Mouse (Mus musculus) neural tube, embryonic 13.5 days (tissue): ENCODE results near the gene Hist2h4. TPM values are rescaled to one million over a fixed set of nuclear protein-coding genes. Genes with fewer than 3 reads are reported as not detected.

Experiments used
- ATAC-seq: fragments of 200-750 bp; cut with Nextera tagmentation; 2 replicates; pipeline ENCODE4 v1.8.0; 2017; ENCODE audit warnings: low read depth, mild to moderate bottlenecking, moderate TSS enrichment, moderate library complexity
- H3K27ac ChIP-seq: fragments of 300-500 bp; sonication (generic); replicated peaks from 2 replicates; pipeline ENCODE4 v1.5.1; 2015; ENCODE audit warnings: moderate library complexity, mild to moderate bottlenecking, inconsistent platforms
- H3K27me3 ChIP-seq: fragments of 300-500 bp; sonication (generic); 2 replicates; pipeline ENCODE4 v1.6.1; 2015; ENCODE audit warnings: mild to moderate bottlenecking, inconsistent platforms
- H3K36me3 ChIP-seq: fragments of 300-500 bp; sonication (generic); 2 replicates; pipeline ENCODE4 v1.6.1; 2015; ENCODE audit warnings: mild to moderate bottlenecking, inconsistent platforms
- H3K4me1 ChIP-seq: fragments of 300-500 bp; sonication (generic); replicated peaks from 2 replicates; pipeline ENCODE4 v1.6.1; 2015; ENCODE audit warnings: inconsistent platforms
- H3K4me2 ChIP-seq: fragments of 300-500 bp; sonication (generic); 2 replicates; pipeline ENCODE4 v1.6.1; 2015; ENCODE audit warnings: inconsistent platforms, mild to moderate bottlenecking, moderate library complexity
- H3K4me3 ChIP-seq: fragments of 300-500 bp; sonication (generic); 2 replicates; pipeline ENCODE4 v1.5.1; 2015; ENCODE audit warnings: mild to moderate bottlenecking, inconsistent platforms
- H3K9ac ChIP-seq: fragments of 300-500 bp; sonication (generic); 2 replicates; pipeline ENCODE4 v1.6.1; 2015; ENCODE audit warnings: moderate library complexity, mild to moderate bottlenecking, inconsistent platforms
- H3K9me3 ChIP-seq: fragments of 300-500 bp; sonication (generic); 2 replicates; pipeline ENCODE4 v1.6.1; 2016; ENCODE audit warnings: inconsistent platforms
- WGBS: fragments of 180-500 bp; shearing (Covaris S2); methylation state at CpG from one replicate; pipeline ENCODE4 v1.1.7; 2015; 5-methylcytosine and 5-hydroxymethylcytosine counted together
- polyA plus RNA-seq: library from polyadenylated mRNA; unstranded; fragments of >200 nt; fragmentation: Nextera tagmentation; extraction: Ambion mirVana; gene quantifications from 2 replicates; pipeline ENCODE4 v1.2.1, GENCODE M21; 2015

Hist2h4 gene
- polyA plus RNA-seq, 1 experiment from 2014 or later: 3.5 TPM

GRCm38 (mm10) chr3:96267541-96267940 is 4.4 kb upstream of the Hist2h4 start:
- Histone ChIP-seq H3K4me3 (no peak overlapping the region), H3K4me2 (peak overlapping the region; percentile 89), H3K9me3 (no peaks in the 10 kb centered on the region), H3K4me1 (peaks cover 23% of the 10 kb centered on the region), H3K27ac (peak overlapping the region; percentile 88), H3K36me3 (no peaks in the 10 kb centered on the region), H3K27me3 (no peaks in the 10 kb centered on the region), H3K9ac (0 out of 2 replicates have a peak overlapping the region, but pooled peaks have one; percentile 32)
- 77% methylated on average over 4 of the region's 4 CpGs for WGBS
- ATAC-seq: no peak

DNA sequence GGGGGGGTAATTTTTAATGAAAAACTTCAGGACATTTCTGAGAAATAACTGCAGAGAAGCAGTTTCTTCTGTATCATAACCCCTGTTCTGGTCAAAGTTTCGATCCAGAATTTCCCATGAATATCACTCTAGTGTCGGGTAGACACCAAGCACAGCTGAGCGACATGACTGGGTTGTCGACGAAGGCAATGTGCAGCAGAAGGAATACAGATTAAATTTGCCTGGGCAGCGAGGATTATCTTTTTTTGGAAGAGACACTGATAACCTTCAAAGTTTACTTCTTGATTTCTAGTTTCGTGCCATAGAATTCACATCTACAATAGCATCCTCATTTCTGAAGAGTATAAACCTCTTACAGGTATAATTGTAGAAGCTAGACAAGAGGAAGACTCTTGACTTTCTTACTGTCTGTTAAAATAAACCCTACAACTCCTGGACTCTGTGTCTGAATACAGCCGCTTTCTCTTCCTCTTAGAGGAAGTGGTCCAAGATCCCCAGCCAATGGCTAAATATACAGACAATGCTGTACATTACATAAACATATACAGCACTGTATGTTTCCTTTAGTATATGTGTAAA is 3.1 kb upstream of the Hist2h4 start:
- Histone ChIP-seq H3K27me3 (no peaks in the 10 kb centered on the region), H3K4me2 (no peak overlapping the region), H3K27ac (no peak overlapping the region), H3K4me3 (no peak overlapping the region), H3K36me3 (no peaks in the 10 kb centered on the region), H3K4me1 (peaks cover 37% of the 10 kb centered on the region), H3K9ac (no peak overlapping the region), H3K9me3 (no peaks in the 10 kb centered on the region)
- no peak for ATAC-seq
- WGBS: 92% methylated on average over 8 of the region's 8 CpGs

- peak overlapping the region; percentile 98 for H3K27ac ChIP-seq
- no peaks in the 10 kb centered on the region for H3K27me3 ChIP-seq
- no peaks in the 10 kb centered on the region for H3K9me3 ChIP-seq
- peak overlapping the region; percentile 83 for H3K4me2 ChIP-seq
- WGBS: 68% methylated on average over 7 of the region's 7 CpGs
- no peak overlapping the region for H3K4me3 ChIP-seq
- H3K9ac ChIP-seq: peak overlapping the region; percentile 90
- ATAC-seq: no peak
- H3K36me3 ChIP-seq: no peaks in the 10 kb centered on the region
- peaks cover 38% of the 10 kb centered on the region for H3K4me1 ChIP-seq
Observed at GRCm38 (mm10) chr3:96264404-96264949, 1.4 kb upstream of the Hist2h4 start.

DNA sequence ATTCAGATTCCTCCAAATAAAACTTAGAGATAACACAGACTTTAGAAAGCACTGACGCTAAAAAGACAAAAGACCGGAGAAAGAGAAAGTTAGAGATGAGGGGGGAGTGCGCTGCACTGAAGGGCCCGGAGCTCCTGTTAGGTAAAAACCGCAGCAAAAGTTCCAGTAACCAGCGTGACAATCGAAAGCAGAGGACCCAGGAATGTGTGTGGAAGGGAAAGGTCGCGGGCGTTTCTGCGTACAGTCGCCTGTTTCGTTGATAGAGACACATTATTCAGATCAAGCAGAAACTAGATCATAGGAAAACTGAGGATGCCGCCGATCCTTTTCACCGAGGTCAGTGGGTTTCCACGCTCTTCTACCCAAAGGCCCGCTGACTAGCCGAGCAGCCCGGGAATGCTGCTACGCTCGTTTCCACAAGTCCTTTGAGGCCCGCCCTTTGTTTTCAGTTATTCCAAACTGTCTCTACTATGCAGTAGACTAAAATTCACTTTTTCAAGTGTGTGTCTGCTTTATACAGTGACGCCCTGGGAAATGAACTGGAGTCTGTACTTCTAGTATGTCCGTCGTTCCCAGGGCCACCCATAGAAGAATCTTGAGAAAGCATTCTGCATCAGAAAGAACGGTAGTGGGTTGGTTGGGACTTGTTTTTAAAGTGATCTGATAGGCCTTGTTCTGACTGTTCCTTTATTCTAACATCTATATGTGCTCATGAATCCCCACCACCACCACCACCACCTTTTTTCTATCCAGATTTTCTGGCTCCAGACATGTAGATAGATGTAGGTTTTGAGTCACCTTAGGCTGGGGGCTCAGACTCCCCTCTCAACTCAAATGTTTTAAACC is 670 bp upstream of the Hist2h4 start:
- peak overlapping the region; percentile 90 for H3K9ac ChIP-seq
- peak; percentile 41 for ATAC-seq
- 5% methylated on average over 27 of the region's 27 CpGs for WGBS
- no peaks in the 10 kb centered on the region for H3K27me3 ChIP-seq
- peak overlapping the region; percentile 83 for H3K4me2 ChIP-seq
- H3K4me1 ChIP-seq: peaks cover 38% of the 10 kb centered on the region
- H3K27ac ChIP-seq: peak overlapping the region; percentile 98
- no peaks in the 10 kb centered on the region for H3K9me3 ChIP-seq
- H3K36me3 ChIP-seq: no peaks in the 10 kb centered on the region
- peak overlapping the region; percentile 61 for H3K4me3 ChIP-seq

DNA sequence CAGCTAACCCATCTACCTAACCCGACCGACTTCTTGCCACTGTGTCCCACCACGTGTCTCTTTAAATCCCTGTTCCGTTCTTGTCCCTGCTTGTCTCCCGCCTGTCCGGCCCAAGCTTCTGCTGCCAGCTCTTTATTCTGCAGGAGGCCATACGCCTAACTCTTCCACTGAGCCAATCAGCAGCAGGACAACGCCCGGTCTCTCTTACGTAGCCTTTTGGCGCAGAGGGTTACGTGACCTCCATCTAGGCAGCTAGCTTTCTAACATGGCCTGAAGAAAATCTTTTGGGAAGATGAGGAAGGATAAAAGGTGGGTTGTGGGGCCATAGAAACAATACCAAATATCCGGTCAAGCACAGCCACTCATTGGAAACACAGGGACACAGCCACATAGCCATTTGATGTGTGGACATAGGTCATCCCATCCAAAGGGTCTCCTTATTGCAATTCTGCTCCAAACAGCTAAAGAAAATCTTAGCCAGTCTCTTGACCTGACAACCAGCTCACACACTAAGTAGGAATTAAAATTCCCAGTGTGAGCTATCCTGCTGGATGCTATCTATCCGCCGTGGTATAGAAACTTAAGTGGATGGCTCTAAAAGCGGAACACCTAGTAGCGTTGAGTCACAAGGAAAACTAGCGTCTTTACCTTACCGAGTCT is 765 bp downstream of the Hist2h4 start:
- H3K27me3 ChIP-seq: no peaks in the 10 kb centered on the region
- whole genome bisulfite sequencing: 1% methylated on average over 19 of the region's 19 CpGs
- peak; percentile 73 for ATAC-seq
- peak overlapping the region; percentile 98 for H3K27ac ChIP-seq
- no peaks in the 10 kb centered on the region for H3K36me3 ChIP-seq
- H3K9ac ChIP-seq: peak overlapping the region; percentile 90
- H3K4me3 ChIP-seq: peak overlapping the region; percentile 61
- peak overlapping the region; percentile 83 for H3K4me2 ChIP-seq
- peaks cover 30% of the 10 kb centered on the region for H3K4me1 ChIP-seq
- no peaks in the 10 kb centered on the region for H3K9me3 ChIP-seq

DNA sequence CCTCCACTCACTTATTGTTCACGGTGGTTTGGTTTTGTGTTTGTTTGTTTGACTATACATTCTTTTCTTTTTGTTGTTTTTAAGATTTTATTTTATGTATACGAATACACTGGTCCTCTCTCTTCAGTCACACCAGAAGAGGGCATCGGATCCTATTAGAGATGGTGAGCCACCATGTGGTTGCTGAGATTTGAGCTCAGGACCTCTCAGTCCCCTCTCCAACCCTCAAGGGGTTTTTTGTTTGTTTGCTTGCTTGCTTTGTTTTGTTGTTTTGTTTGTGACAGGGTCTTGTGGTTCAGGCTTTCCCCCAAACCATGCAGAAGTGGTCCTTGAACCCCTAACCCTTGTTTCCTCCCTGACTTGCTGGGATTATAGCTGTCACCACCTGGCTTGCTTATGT is 1.5 kb downstream of the Hist2h4 start:
- H3K4me3 ChIP-seq: peak overlapping the region; percentile 61
- 66% methylated on average over 3 of the region's 3 CpGs for WGBS
- peaks cover 30% of the 10 kb centered on the region for H3K4me1 ChIP-seq
- no peaks in the 10 kb centered on the region for H3K36me3 ChIP-seq
- no peak for ATAC-seq
- no peaks in the 10 kb centered on the region for H3K9me3 ChIP-seq
- peak overlapping the region; percentile 98 for H3K27ac ChIP-seq
- H3K4me2 ChIP-seq: peak overlapping the region; percentile 83
- H3K27me3 ChIP-seq: no peaks in the 10 kb centered on the region
- H3K9ac ChIP-seq: peak overlapping the region; percentile 90

- 91% methylated on average over 5 of the region's 5 CpGs for WGBS
- no peak for ATAC-seq
- Histone ChIP-seq H3K4me2 (no peak overlapping the region), H3K36me3 (no peaks in the 10 kb centered on the region), H3K4me3 (no peak overlapping the region), H3K27me3 (no peaks in the 10 kb centered on the region), H3K9me3 (no peaks in the 10 kb centered on the region), H3K9ac (no peak overlapping the region), H3K27ac (no peak overlapping the region), H3K4me1 (peaks cover 30% of the 10 kb centered on the region)
Observed at GRCm38 (mm10) chr3:96260220-96260619, 2.9 kb downstream of the Hist2h4 start.

GRCm38 (mm10) chr3:96257190-96257589 is 5.9 kb downstream of the Hist2h4 start:
- Histone ChIP-seq H3K4me3 (no peak overlapping the region), H3K36me3 (no peaks in the 10 kb centered on the region), H3K9me3 (no peaks in the 10 kb centered on the region), H3K4me2 (no peak overlapping the region), H3K4me1 (peaks cover 11% of the 10 kb centered on the region), H3K9ac (no peak overlapping the region), H3K27ac (no peak overlapping the region), H3K27me3 (no peaks in the 10 kb centered on the region)
- WGBS: 85% methylated on average over 3 of the region's 3 CpGs
- ATAC-seq: no peak

DNA sequence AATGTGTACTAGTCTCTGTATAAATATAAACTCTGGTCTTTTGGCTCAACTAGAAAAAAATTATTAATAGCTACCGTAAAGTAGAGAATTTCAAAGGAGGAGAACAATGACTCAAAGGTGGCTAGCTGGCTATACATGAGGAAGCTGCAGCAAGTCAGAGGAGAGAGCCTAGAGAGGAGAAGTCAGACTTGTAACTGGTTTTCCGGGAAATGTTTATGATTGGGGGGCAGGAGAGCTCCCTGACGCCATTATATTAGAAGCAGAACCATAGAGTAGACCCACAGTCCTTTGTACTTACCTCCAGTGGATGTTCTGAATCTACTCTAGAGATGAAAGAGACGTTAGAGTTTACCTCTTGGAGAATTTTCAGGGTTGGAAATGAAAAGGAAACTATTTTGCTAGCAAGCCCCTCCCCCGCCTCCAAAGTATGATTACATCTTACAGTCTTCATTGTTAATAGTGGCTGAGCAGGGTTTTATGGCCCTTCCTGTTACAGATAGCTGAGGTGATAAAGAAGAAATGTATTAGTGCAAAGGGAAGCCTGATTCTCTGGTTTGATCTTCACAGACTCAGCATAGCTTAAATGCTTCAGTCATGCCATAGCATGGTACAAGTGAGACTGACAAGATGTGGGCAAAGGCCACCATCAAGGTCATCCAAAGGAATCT is 7.1 kb downstream of the Hist2h4 start:
- H3K4me1 ChIP-seq: no peaks in the 10 kb centered on the region
- no peak for ATAC-seq
- H3K4me2 ChIP-seq: no peak overlapping the region
- 79% methylated on average over 5 of the region's 5 CpGs for WGBS
- H3K27me3 ChIP-seq: no peaks in the 10 kb centered on the region
- no peak overlapping the region for H3K9ac ChIP-seq
- H3K9me3 ChIP-seq: no peaks in the 10 kb centered on the region
- no peaks in the 10 kb centered on the region for H3K36me3 ChIP-seq
- no peak overlapping the region for H3K27ac ChIP-seq
- no peak overlapping the region for H3K4me3 ChIP-seq

DNA sequence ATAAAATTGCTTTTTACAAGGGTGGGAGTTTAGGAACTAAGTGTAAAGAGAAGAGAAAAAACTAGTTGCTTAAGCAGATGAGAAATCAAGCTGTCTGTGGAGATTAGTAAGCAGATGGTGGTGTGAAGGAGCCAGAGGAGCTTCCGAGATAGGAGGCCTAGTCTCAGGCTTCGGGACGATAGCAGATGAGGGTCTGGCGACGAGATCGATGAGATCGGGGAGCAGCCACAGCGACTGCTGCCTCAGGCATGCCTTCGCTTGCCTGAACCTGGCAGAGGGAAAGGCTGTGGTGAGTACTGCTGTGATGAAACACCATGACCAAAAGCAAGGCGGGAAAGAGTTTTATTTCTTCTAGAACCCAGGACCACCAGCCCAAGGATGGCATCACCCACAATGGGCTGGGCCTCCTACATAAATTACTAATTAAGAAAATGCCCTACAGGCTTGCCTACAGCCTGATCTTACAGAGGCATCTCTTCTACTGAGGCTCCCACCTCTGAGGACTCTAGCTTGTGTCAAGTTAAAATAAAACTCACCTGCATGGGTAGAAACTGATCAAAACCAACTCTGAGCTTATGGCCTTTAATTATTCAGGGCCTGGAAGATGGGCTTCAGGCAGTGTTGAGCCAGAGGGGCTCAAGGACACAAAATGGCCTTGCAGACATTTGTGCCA is 8.3 kb downstream of the Hist2h4 start:
- no peak overlapping the region for H3K27ac ChIP-seq
- no peaks in the 10 kb centered on the region for H3K4me1 ChIP-seq
- ATAC-seq: no peak
- H3K9me3 ChIP-seq: no peaks in the 10 kb centered on the region
- H3K9ac ChIP-seq: 0 out of 2 replicates have a peak overlapping the region, but pooled peaks have one; percentile 17
- H3K36me3 ChIP-seq: no peaks in the 10 kb centered on the region
- no peak overlapping the region for H3K4me2 ChIP-seq
- no peaks in the 10 kb centered on the region for H3K27me3 ChIP-seq
- no peak overlapping the region for H3K4me3 ChIP-seq
- 46% methylated on average over 10 of the region's 10 CpGs for WGBS

GRCm38 (mm10) chr3:96251787-96252186 is 11.3 kb downstream of the Hist2h4 start:
- no peak overlapping the region for H3K4me2 ChIP-seq
- H3K36me3 ChIP-seq: no peaks in the 10 kb centered on the region
- H3K27me3 ChIP-seq: no peaks in the 10 kb centered on the region
- H3K4me3 ChIP-seq: no peak overlapping the region
- H3K9ac ChIP-seq: no peak overlapping the region
- no peak overlapping the region for H3K27ac ChIP-seq
- ATAC-seq: no peak
- H3K4me1 ChIP-seq: peaks cover 21% of the 10 kb centered on the region
- no peaks in the 10 kb centered on the region for H3K9me3 ChIP-seq
- 94% methylated on average over 3 of the region's 3 CpGs for WGBS
